Mouse (Mus musculus): ENCODE results near the gene Vdac2. TPM values are rescaled to one million over a fixed set of nuclear protein-coding genes. Genes with fewer than 3 reads are reported as not detected.

Vdac2 gene
- total RNA-seq, 4 experiments from 2014 or later, result 328 to 342 (median 331) TPM

GRCm38 (mm10) chr14:21851996-21852791, 27.2 kb downstream of the Vdac2 start:
- DNase-seq (ENCODE audit: low spot score in 2 of 2), result peak in 1 of 2 experiments; percentile 59

DNA sequence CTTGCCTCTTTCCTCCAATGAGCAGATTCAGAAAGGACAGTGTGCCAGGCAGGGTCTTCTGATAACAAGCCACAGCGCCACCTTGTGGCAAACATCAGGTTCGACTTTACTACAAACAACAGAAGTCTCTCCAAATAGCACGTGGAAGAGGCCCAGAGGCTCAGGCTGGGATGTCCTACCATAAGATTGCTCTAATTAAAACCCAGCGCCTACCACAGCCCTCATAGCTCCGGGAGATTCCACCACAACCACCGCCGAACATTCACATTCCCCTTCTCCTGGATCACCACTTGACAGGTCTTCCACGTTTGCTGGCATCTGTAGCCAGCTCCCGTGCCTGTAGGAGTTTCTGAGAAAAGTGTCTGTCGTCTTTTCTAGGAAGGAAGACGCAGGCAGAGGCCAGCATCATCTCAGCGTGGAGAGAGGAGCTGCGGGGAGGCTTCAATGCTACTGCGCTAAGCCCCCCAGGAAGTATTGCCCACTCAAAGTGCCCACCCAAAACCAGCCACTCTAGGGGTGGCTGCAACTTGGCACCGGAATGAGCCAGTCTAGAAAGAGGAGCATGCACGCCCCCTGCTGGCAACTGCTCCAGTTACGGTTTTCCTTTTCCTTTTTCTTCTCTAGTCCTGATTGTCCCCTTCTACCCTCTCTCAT, 28.5 kb downstream of the Vdac2 start:
- DNase-seq (ENCODE audit: low spot score in 2 of 2), result peak in 1 of 2 experiments; percentile 59

GRCm38 (mm10) chr14:21854271-21854670, 29.2 kb downstream of the Vdac2 start:
- no peak for DNase-seq (ENCODE audit: low spot score in 2 of 2)

DNA sequence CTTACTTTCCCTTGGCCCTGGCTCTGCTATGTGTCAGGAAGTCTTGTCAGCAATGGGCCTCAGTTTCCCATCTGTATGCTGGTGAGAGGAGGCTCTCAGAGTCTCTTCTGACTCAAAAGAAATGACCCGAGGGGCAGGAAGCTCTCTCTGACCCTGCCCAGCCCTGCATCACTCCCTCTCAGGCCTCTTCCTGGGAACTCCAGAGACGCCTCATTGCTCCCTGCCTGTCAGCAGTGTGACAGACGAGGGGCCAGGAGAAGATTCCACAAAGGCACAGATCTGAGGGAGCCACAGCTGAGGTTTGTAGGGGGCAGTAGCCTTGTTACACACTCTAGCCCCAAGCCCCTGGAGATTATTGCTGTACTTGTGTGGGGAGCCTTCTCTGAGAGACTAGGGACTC, 30.9 kb downstream of the Vdac2 start:
- no peak for DNase-seq (ENCODE audit: low spot score in 2 of 2)

DNA sequence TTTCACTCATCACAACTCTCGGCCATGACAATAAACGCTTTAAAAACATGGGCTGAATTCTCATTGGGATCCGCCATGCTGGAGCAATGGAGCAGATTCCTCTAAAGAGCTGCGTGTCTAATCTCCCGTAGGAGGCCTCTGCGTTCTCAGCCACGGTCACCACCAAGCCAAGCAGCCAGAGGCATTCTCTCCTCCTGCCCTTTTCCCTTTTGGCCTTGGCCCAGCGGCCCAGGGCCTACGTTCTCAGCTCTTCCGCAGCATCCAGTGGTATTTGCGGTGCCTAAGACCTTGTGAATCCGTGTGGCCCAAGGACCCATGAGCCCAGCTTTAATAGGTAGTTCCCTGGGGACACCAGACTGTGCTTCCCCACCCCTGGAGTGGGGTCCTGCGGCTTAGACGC, 31.8 kb downstream of the Vdac2 start:
- DNase-seq (ENCODE audit: low spot score in 2 of 2), result no peak

DNA sequence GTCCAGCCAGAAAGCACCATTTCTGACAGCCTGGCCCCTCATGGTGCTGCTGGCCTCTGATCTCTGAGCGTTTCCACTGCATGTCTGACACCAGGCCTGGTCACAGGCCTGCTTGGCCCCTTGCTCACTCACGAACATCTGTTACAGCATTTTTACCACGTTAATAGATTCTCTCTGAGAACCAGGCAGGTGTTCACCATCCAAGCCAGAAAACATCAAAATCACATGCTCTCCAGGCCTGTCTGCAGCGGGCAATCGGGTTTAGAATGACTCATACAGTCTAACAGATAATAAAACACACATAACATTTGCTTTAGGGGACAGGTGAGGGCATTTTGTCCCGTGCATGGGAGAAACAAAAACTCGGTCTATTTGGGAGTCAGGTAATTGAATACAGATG, 41.3 kb downstream of the Vdac2 start:
- no peak for DNase-seq (ENCODE audit: low spot score in 2 of 2)

- DNase-seq (ENCODE audit: low spot score in 2 of 2), result no peak
Observed at GRCm38 (mm10) chr14:21866816-21867215, 41.8 kb downstream of the Vdac2 start.

DNA sequence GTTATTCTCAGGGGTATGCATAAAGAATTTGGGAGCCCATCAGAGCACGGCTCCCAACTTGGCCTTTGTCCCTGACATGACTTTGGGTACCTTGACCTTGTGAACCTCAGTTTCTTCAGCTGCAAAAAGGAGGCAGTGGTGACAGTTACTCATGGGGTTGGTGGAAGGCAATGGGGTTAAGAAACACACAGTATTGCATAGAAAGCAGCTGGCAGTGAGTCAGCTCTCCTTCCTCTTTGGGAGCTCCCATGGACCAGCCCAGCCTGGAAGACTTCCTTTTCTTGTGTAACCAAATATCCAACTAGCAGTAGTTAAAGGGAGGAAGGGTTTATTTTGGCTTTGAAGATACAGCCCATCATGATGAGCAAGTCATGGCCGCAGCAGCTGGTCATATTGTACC, 65.4 kb downstream of the Vdac2 start:
- no peak for DNase-seq (ENCODE audit: low spot score in 2 of 2)

DNA sequence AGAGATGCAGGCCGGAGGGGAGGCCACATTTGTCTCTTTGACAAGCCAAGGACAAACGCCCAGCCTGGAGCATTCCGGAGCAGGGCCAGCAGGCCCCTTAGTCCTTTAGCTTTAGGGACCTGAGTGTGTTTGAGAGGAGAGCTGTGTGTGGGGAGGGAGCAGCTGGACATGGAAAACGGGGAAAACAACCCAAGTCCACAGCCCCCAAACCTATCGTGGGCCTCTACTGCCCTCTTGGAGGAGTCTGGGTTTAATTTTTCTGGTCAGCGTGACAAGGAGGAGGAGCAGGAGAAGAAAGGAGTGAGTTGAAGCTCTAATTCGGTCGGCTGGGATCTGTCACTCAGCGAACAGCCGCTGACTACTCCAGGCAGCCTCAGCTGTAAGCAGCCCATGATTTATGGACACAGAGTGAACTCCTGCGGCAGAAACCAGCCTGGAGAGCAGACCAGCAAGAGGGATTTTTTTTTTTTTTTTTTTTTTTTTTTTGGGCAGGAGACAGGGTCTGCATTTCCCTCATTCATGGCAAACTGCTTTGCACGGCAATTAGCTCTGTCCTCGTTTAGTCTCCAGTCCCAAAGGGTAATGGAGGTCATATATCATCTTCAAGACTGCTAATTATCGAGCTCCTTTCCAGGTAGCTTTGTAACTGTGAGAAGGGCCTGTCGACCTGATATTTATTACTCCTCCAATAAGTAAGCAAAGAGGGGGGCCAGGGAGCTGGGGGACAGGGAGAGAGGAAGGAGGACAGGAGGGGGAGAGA, 66.7 kb downstream of the Vdac2 start:
- DNase-seq (ENCODE audit: low spot score in 2 of 2), result no peak

DNA sequence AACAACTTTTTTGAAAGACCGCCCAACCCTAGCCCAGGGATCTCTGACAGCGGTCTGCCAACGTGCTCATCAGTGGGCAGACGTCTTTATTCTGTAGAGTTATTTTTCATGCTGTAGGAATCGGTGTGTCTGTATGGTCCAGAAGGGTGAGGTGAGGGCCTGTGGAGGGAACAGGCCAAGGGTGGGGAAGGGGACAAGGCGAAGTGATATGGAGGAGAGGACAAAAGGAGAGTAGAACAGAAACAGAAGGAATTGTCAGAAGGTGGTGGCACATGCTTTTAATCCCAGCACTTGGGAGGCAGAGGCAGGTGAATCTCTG, 67.3 kb downstream of the Vdac2 start:
- no peak for DNase-seq (ENCODE audit: low spot score in 2 of 2)

Other genes starting within 250 kb of the Vdac2 start
- 10 to 100 TPM; 23.7 to 47.1 (median 35.0) TPM for gene Dupd1, start 110.7 kb upstream of the Vdac2 start, total RNA-seq (2022)
- gene Samd8, start 74.7 kb upstream of the Vdac2 start, total RNA-seq (2022), result 10 to 100 TPM; 67.9 to 82.1 (median 78.9) TPM
- 100 to 1,000 TPM; 220 to 268 (median 238) TPM for gene Dusp13, start 74.1 kb upstream of the Vdac2 start, total RNA-seq (2022)
- 10 to 100 TPM in 2 of 4 experiments, 1 to 10 TPM in 2; 6.5 to 11.5 (median 9.7) TPM for gene Comtd1, start 23.7 kb downstream of the Vdac2 start, total RNA-seq (2022)
- 10 to 100 TPM in 2 of 4 experiments, 1 to 10 TPM in 2; 5.8 to 17.2 (median 10.4) TPM for gene Zfp503, start 164.4 kb downstream of the Vdac2 start, total RNA-seq (2022)
- gene Lrmda, start 194.5 kb downstream of the Vdac2 start, total RNA-seq (2022), result 1 to 10 TPM; 2.2 to 3.2 (median 2.6) TPM

All from gastrocnemius, adult 8-10 months (tissue).